Mouse (Mus musculus) lung, postnatal 14 days (tissue): ENCODE data around the gene Mbnl2.

Experiments
- DNase-seq: peaks from one replicate; pipeline ENCODE4 v3.0.0; 2021

The Mbnl2 gene

GRCm38 (mm10) chr14:120276343-120277080 is 1.0 kb downstream of the Mbnl2 start:
- DNase-seq, result no peak

DNA sequence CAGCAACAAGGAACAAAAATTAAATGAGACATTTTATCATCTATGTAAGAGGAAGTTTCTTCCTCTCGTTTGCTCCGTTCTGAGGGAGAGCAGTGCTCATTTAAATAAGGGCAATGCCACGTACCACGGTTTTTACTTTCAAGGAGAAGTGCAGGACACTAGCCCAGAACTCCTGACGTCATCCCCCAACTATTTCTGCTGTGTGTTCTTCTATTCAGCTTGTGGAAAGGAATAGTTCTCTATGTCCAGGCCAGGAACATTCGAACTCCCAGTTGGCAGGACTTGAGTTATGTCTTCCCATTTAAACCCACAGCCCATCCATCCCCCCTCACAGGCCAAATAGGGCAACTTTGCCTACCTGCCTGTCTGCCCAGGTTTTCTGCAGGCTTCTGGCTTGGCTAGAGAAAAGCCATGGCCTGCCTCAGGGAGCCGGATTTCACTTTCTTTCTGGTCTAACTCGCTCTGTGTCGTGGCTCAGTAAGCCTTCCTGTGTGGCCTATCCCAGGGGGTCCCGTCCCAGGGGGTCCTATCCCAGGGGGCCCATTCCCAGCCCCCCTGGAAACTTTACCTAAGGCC is 1.7 kb downstream of the Mbnl2 start:
- peak; percentile 68 for DNase-seq

DNA sequence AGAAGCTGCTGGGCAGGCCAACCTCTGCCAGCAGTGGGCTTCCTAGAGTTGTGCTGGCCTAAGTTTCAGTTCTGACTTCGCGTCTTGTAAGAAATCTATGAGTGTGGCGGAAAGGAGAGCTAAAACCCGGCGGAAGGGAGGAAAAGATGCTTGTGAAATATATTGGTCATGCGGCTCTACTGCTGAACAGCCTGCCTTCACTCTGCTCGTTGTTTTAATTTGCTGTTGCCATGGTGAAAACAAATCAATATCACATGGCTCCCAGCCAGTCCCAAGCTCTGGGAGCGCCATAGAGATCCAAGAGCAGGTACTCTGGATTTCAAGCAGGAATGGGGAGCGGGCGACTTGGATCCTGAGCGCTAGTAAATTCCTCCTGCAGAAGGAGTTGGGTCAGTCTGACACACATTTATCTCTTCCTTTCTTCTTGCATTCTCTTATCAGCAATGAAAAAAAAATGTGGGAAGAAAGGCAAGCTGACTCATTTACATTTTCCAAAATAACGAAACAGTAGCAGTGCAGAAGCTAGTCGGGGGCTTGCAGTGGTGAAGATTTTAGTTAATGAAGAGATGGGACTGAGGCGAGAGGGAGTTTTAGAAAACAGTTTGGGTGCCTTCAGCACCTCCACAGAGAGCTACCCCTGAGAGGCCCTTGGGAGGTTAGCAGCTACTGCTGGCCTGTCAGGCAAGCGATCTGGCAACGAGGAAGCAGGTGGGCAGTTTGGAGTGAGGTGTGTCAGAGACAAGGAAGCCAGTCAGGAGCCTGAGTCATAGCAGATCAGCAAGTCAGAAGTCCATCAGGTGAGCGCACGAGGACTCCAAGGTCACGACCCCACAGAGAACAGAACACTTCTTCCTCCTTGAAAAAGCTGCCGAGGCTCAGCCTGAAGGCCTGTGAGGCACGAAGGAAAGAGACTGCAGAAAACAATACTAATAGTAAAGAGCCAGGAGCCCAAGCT is 3.1 kb downstream of the Mbnl2 start:
- DNase-seq, result peak; percentile 60

DNA sequence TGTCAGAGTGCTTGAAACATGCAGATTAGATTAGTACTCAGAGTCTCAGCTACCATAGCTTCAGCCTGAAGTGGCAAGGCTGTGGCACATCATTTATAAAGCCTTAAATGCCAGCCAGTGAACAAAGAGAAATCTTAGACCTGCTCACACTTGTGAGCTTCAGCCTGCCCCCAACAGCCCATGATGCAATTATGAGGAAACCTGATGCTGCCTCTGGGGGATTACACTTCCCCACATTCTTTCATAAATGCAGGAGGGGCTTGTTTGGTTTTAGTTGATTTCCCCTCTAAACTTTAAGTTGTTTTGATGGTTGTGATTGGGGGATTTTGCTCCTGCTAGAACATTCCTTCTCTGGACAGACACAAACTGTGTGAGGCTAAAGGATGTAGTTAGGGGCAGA is 4.7 kb downstream of the Mbnl2 start:
- DNase-seq, result no peak

DNA sequence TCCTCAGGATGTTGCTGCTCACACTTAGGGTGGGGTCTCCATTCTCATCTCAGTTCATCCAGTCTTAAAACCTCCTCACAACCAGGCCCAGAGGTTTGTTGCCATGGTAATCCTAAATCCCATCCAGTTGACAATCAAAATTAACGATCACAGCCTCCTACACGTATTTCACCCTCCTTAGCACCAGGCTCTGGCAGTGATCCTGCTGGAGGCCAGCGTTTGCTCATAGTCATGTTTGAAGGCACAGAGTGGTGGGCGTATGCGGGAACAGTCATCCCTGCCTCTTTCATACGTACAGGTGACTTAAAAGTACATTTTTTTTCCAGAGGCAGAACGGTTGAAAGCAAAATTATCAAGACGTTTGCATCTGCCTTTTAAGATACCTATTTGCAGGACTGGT is 8.3 kb downstream of the Mbnl2 start:
- DNase-seq, result no peak

DNA sequence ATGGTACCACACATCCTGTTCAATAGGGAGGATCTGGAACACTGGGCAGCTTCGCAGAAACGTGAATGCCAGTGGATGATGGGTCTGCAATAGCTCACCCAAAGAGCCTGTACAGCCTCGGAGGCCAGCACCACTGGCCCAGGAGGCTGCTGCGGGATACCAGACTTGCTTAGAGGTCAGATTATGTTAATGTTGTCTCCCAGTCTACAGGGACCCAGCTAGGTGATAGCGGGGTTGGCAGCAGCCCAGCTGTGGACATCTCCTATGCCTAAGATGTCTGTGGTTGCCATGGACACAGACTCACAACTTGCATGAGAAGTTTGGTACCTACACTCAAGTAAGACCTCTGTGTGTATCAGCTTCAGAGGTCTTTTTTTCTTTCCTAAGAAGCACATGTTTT is 9.0 kb downstream of the Mbnl2 start:
- no peak for DNase-seq

DNA sequence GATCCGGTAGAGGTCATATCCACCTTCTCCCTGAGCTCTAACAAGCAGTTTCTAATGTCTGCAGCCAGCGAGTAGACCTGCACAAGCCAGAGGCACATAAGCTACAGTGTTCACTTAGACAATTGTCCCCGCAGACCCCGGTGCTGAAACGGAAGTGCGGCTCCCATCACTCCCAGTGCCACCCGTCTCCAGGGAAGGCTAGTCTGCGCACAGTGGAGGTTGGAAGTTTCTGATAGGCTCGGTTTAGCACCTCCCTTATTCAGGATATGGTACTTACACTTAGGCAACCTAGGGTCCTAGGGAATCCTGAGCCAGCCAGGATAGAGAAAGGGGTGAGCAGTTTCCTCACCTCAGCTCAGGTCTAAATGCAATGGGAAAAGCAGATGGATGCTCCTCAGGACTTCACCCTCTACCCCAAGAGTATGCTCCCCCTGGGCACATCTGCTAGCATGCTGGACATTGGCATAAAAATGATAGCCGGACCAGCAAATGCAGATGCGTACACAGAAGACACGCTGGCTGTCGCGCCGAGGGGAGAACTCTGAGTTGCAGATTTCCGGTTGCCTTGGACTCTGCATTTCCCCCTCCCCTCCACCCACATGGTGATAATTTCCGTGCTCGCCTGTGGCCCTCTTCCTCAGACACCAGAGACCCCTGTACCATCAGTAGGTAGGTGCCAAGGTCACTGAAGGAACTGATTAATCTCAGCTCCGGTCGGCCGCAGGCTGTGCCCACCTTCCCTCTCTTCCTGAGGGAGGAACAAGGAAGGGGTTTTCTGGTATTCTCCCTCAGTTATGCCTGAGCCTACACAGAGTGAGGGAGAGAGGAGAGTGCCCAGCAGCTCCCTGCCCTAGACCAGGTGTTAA is 11.9 kb downstream of the Mbnl2 start:
- DNase-seq, result no peak

- DNase-seq, result no peak
Measured at GRCm38 (mm10) chr14:120287987-120288275, 12.5 kb downstream of the Mbnl2 start.

DNA sequence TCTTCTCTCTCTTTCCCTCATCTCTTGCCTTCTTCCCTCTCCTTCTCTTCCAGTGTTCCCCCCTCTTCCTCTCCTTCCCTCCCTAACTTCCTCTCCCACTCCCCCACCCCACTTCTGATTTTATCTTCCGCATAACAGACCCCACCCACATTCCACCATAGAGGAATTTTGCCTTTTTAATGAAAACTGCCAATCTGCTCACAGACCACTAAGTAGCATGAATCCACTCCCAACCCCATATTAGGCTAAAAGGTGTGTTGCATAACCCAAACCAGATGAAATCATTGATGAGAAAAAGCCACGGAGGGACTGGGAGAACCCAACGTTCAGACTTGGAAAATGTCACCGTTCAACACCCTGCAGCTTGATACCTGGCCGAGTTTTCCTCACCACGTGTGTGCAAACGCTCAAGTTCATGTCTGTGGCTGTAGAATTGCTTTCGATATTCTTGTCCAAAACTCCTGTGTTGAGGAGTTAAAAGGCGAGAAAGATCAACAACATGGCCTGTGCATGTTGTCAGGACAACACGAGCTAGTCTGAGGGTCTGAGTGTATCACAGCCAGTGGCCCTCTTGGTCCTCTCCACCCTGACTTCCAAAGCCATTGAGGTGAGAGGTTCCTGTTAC is 13.0 kb downstream of the Mbnl2 start:
- DNase-seq, result no peak

- DNase-seq, result no peak
Measured at GRCm38 (mm10) chr14:120289065-120289464, 13.6 kb downstream of the Mbnl2 start.

DNA sequence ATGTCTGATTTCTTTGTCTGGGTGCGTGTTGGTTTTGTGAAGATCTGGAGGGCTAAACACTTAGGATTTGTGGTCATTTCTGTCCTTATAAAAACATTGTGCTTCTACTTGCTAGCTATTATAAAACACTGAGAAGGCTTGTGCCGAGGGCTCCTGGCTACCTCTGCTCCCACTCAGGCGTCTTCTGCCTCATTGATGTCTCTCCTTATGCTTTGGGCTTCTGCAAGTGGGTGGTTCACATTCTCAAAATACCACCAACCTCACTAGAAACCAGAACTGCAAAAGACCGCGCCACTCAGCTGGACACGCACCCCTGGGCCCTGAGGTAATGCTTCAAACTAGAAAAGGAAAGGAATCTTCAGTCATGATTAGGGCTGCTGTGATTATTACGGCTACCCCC is 14.1 kb downstream of the Mbnl2 start:
- DNase-seq, result no peak

DNA sequence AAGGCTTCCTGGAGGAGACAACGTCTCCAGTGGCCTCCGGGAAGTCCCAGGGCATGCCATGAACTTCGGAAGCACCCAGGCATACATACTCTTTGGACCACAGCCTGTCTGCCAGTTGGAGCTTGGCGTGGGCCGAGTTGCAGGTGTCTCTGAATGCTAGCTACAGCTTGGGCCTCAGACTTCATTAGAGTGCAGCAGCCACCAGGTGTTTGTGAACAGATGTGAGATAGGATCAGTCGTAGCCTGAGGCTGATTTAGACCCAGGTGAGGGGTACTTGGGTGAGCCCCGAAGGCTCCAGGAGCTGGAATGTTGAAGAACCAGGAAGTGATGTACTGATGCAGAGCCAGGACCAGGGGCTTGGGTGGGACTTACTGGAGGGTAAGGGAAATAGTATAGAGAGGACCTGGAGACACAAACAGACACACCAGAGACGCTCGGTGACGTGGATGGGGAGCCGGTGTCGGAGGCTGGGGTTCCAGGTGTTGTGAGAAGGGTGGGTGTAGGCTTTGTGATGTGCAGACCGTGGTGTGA is 15.8 kb downstream of the Mbnl2 start:
- DNase-seq, result no peak

DNA sequence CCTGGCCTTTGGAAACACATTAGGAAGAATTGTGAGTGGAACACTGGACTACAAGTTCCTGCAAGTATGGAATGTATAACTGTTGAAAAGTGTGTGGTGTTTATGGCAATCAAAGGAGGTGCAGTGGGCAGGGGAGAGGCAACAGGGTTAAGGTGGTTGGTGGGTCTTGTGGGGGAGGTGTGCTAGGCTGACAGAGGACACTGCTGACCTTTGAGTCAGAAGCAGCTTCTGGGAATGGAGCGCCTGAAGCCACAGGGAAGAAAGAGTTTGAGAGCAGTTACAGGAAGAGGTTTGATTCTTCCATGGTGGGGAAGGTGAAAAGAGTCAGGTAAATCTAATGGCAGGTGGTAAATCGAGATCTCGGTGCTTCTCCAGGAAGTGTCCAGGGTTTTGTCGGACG is 16.7 kb downstream of the Mbnl2 start:
- no peak for DNase-seq

- DNase-seq, result no peak
Measured at GRCm38 (mm10) chr14:120292617-120293195, 17.2 kb downstream of the Mbnl2 start.

DNA sequence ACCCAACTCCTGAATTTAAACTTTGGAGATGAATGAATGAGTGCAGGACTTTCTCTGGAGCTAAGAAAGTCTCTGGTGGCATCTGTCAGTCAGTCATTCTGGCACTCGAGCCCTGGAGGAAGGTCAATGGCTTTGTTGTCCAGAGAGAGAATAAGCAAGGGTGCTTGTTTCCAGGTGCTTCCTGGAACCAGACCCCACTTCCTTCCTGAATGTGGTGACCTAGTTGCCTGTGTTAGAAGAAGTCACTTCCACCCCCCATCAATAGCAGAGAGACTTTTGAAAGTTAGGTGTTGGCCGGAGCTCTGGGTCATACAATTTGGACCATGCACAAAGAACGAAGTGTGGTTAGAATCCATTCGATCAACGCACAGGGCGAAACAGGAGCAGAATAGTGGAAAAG is 19.0 kb downstream of the Mbnl2 start:
- no peak for DNase-seq

DNA sequence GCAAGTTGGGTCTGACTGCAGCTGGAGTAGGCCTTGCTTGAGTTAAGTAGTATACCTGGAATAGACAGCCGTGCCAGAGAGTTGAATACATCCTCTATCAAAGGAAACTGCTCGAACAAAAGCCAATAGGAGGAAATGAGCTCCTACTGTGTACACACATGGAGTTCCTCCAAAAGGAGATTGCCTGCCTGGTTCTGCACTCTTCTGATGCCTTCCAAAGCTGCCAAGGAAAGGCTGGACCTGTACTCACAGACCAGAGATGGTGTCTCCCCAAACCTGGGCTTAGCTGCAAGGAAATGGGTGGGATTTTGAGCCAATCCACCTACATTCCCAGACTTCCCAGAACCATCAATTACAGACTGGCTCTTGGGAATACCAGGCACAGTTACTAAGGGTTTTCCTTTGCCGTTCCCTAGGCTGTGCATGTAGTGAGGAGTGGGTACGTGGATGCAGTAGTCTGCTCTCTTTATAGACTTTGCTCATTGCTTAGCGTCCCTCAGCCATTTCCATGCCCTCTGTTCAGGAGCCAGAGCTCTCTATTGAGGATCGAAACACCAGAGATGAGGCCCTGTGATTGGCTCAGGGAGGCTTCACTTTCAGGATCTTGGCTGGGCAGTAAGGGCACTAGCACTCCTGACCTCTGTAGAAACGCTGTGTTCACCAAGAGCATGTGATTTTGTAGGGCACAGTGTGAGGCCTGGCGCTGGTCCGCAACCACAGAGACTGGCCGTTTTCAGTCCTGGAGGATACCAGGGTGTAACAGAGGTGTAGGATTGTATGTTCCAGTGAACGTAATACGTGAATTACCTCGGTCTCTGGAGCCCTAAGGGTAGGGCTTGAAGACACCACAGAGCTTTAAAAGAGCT is 20.1 kb downstream of the Mbnl2 start:
- DNase-seq, result no peak

- DNase-seq, result no peak
Measured at GRCm38 (mm10) chr14:120296231-120297006, 20.9 kb downstream of the Mbnl2 start.

DNA sequence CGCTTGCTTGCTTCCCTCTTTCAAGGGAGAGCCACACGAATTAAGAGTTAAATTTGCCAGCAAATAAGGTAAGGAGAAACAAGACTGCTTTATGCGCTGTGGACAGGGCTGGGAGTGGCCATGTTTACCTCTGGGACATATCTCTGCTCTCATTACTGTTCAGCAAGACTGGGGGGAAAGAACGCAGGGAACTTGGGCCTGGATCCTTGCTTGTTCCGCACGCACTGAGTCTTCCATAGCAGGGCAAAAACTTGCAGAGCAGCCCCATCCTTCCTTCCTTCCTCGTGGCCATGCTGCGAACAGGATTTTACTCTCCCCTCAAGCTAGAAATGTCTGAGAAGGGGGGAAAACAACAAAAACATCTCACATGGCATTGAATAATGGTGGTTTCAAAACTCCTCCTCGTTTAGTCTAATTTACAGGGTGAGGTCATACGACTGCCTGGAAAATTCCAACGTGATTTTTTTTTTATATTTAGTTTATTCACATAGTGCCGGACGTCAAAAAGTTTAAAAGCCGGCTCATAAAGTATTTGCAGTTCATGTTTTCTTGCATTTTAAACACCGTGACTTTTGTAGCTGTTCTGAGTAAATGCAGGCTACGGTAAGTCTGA is 21.8 kb downstream of the Mbnl2 start:
- no peak for DNase-seq

GRCm38 (mm10) chr14:120297833-120298232 is 22.4 kb downstream of the Mbnl2 start:
- no peak for DNase-seq

- no peak for DNase-seq
Measured at GRCm38 (mm10) chr14:120298439-120298838, 23.0 kb downstream of the Mbnl2 start.
